Mouse (Mus musculus) stomach, postnatal 0 days (tissue): ENCODE results near the gene Kdm8.

Source experiments
- CTCF ChIP-seq: IDR thresholded peaks from 2 replicates; pipeline ENCODE4 v1.5.1; 2016; ENCODE audit warnings: antibody characterized with exemption, low read depth, mild to moderate bottlenecking, moderate library complexity
- EP300 ChIP-seq: optimal IDR thresholded peaks from 2 replicates; pipeline ENCODE3; 2016; ENCODE audit warnings: antibody characterized with exemption

- TF ChIP-seq CTCF (no peak), EP300 (no peak)
Observed at GRCm38 (mm10) chr7:125470901-125471300, 26.4 kb downstream of the Kdm8 start.
